Mouse (Mus musculus) CH12.LX (cell line): ENCODE data around the gene Usp7. TPM values are rescaled to one million over a fixed set of nuclear protein-coding genes. Genes with fewer than 3 reads are reported as not detected.

Experiments used
- DNase-seq: peaks from one replicate; pipeline ENCODE4 v3.0.0-alpha.2; 2013; ENCODE audit errors: extremely low read depth
- H3K27ac ChIP-seq: 2 replicates; pipeline ENCODE4 v1.5.1; 2012; ENCODE audit warnings: low read depth, mild to moderate bottlenecking, control low read depth, moderate library complexity; ENCODE audit not compliant: insufficient read depth
- H3K27me3 ChIP-seq: replicated peaks from 2 replicates; pipeline ENCODE3; 2012; ENCODE audit warnings: inconsistent platforms
- H3K36me3 ChIP-seq, 2 experiments: replicated peaks in 1 of 2; 2 replicates each; pipeline versions ENCODE3 to v1.6.1; 2012; ENCODE audit warnings: inconsistent platforms in 1 of 2, low read length in 1 of 2, mild to moderate bottlenecking in 1 of 2, mixed read lengths in 1 of 2, moderate library complexity in 1 of 2; ENCODE audit not compliant: control insufficient read depth in 1 of 2, insufficient read depth in 1 of 2
- H3K4me1 ChIP-seq, 2 experiments: 2 replicates each; pipeline ENCODE4 v1.6.1; 2012; ENCODE audit warnings: inconsistent platforms in 1 of 2, moderate library complexity in 1 of 2; ENCODE audit not compliant: insufficient read depth in 2 of 2, control insufficient read depth in 1 of 2
- H3K4me2 ChIP-seq: 2 replicates; pipeline ENCODE4 v1.6.1; 2012; ENCODE audit warnings: low read depth, mild to moderate bottlenecking, control low read depth; ENCODE audit not compliant: poor library complexity, insufficient read depth, severe bottlenecking
- H3K4me3 ChIP-seq, 3 experiments: fragments of 150-350 bp in 1 of 3; sonication (generic) in 1 of 3; replicated peaks in 1 of 3; 2 replicates each; pipeline versions ENCODE3 to v1.5.1; 2011 to 2012; ENCODE audit warnings: low read depth in 2 of 3, low read length in 2 of 3, mild to moderate bottlenecking in 2 of 3, moderate library complexity in 2 of 3, control low read depth in 1 of 3, improper control_type of control experiment in 1 of 3, inconsistent platforms in 1 of 3, mixed read lengths in 1 of 3; ENCODE audit not compliant: poor library complexity in 1 of 3
- H3K79me2 ChIP-seq: replicated peaks from 2 replicates; pipeline ENCODE4 v1.6.1; 2012; ENCODE audit warnings: mild to moderate bottlenecking, moderate library complexity; ENCODE audit not compliant: control insufficient read depth, poor library complexity, insufficient read depth, severe bottlenecking; ENCODE audit errors: extremely low read depth
- H3K9ac ChIP-seq: 2 replicates; pipeline ENCODE4 v1.6.1; 2012; ENCODE audit warnings: low read depth, mild to moderate bottlenecking, control low read depth, moderate library complexity; ENCODE audit not compliant: insufficient read depth
- H3K9me3 ChIP-seq: replicated peaks from 2 replicates; pipeline ENCODE3; 2012; ENCODE audit warnings: low read length, inconsistent platforms, mixed read lengths
- BHLHE40 ChIP-seq: IDR thresholded peaks from 2 replicates; pipeline ENCODE4 v1.6.1; 2011; ENCODE audit warnings: mild to moderate bottlenecking, low read depth, low read length, improper control_type of control experiment
- CHD1 ChIP-seq: IDR thresholded peaks from 2 replicates; pipeline ENCODE4 v1.6.1; 2012; ENCODE audit warnings: low read depth, low read length, improper control_type of control experiment, inconsistent platforms
- CHD2 ChIP-seq: IDR thresholded peaks from 2 replicates; pipeline ENCODE4 v1.6.1; 2011; ENCODE audit warnings: low read length, improper control_type of control experiment
- CTCF ChIP-seq, 2 experiments: IDR thresholded peaks in 1 of 2; conservative IDR thresholded peaks in 1 of 2; 2 replicates each; pipeline ENCODE4 v1.5.1; 2011 to 2012; ENCODE audit warnings: low read depth in 2 of 2, low read length in 2 of 2, improper control_type of control experiment in 1 of 2, inconsistent platforms in 1 of 2, mild to moderate bottlenecking in 1 of 2, moderate library complexity in 1 of 2
- E2F4 ChIP-seq: IDR thresholded peaks from 2 replicates; pipeline ENCODE4 v1.6.1; 2011; ENCODE audit warnings: low read depth, low read length, improper control_type of control experiment; ENCODE audit not compliant: insufficient replicate concordance
- ELF1 ChIP-seq: IDR thresholded peaks from 2 replicates; pipeline ENCODE4 v1.6.1; 2014; ENCODE audit warnings: low read depth, mild to moderate bottlenecking, inconsistent platforms, low read length, improper control_type of control experiment
- EP300 ChIP-seq: IDR thresholded peaks from 2 replicates; pipeline ENCODE4 v1.6.1; 2011; ENCODE audit warnings: low read length, improper control_type of control experiment
- ETS1 ChIP-seq: conservative IDR thresholded peaks from 2 replicates; pipeline ENCODE4 v1.6.1; 2012; ENCODE audit warnings: low read depth, mild to moderate bottlenecking, inconsistent platforms, low read length, improper control_type of control experiment, moderate library complexity
- GABPA ChIP-seq: IDR thresholded peaks from 2 replicates; pipeline ENCODE4 v1.6.1; 2012; ENCODE audit warnings: low read depth, low read length, improper control_type of control experiment, inconsistent platforms; ENCODE audit not compliant: insufficient replicate concordance
- HCFC1 ChIP-seq: IDR thresholded peaks from 2 replicates; pipeline ENCODE4 v1.6.1; 2012; ENCODE audit warnings: low read depth, mild to moderate bottlenecking, inconsistent platforms, low read length, improper control_type of control experiment
- IRF4 ChIP-seq: IDR thresholded peaks from 2 replicates; pipeline ENCODE4 v1.6.1; 2014; ENCODE audit warnings: low read depth, mild to moderate bottlenecking, inconsistent platforms, low read length, improper control_type of control experiment
- JUN ChIP-seq: IDR thresholded peaks from 2 replicates; pipeline ENCODE4 v1.6.1; 2011; ENCODE audit warnings: low read depth, mild to moderate bottlenecking, low read length, improper control_type of control experiment, moderate library complexity; ENCODE audit not compliant: insufficient read depth
- JUND ChIP-seq: conservative IDR thresholded peaks from 2 replicates; pipeline ENCODE4 v1.6.1; 2011; ENCODE audit warnings: low read depth, low read length, improper control_type of control experiment
- KAT2A ChIP-seq: IDR thresholded peaks from 2 replicates; pipeline ENCODE4 v1.6.1; 2012; ENCODE audit warnings: low read length, improper control_type of control experiment, inconsistent platforms; ENCODE audit not compliant: insufficient replicate concordance
- MAFK ChIP-seq: IDR thresholded peaks from 2 replicates; pipeline ENCODE4 v1.6.1; 2011; ENCODE audit warnings: low read length, improper control_type of control experiment; ENCODE audit not compliant: insufficient replicate concordance
- MAX ChIP-seq: IDR thresholded peaks from 2 replicates; pipeline ENCODE4 v1.6.1; 2011; ENCODE audit warnings: low read length, improper control_type of control experiment
- MAZ ChIP-seq: IDR thresholded peaks from 2 replicates; pipeline ENCODE4 v1.6.1; 2012; ENCODE audit warnings: low read depth, mild to moderate bottlenecking, inconsistent platforms, low read length, improper control_type of control experiment, moderate library complexity
- MEF2A ChIP-seq: IDR thresholded peaks from 2 replicates; pipeline ENCODE4 v1.6.1; 2014; ENCODE audit warnings: low read depth, mild to moderate bottlenecking, inconsistent platforms, low read length, improper control_type of control experiment, borderline replicate concordance
- MXI1 ChIP-seq: IDR thresholded peaks from 2 replicates; pipeline ENCODE4 v1.6.1; 2011; ENCODE audit warnings: mild to moderate bottlenecking, low read depth, low read length, improper control_type of control experiment
- MYC ChIP-seq: IDR thresholded peaks from 2 replicates; pipeline ENCODE4 v1.6.1; 2011; ENCODE audit warnings: low read depth, mild to moderate bottlenecking, improper control_type of control experiment, low read length
- NELFE ChIP-seq: IDR thresholded peaks from 2 replicates; pipeline ENCODE4 v1.6.1; 2011; ENCODE audit warnings: low read depth, low read length, improper control_type of control experiment
- NRF1 ChIP-seq: IDR thresholded peaks from 2 replicates; pipeline ENCODE4 v1.6.1; 2014; ENCODE audit warnings: low read depth, mild to moderate bottlenecking, inconsistent platforms, low read length, improper control_type of control experiment, moderate library complexity
- PAX5 ChIP-seq: IDR thresholded peaks from 2 replicates; pipeline ENCODE4 v1.6.1; 2012; ENCODE audit warnings: low read length, inconsistent platforms, mixed read lengths
- POLR2A ChIP-seq: IDR thresholded peaks from 2 replicates; pipeline ENCODE4 v1.6.1; 2011; ENCODE audit warnings: low read depth, mild to moderate bottlenecking, improper control_type of control experiment, low read length
- POLR2AphosphoS2 ChIP-seq: IDR thresholded peaks from 2 replicates; pipeline ENCODE4 v1.6.1; 2011; ENCODE audit warnings: low read depth, low read length, improper control_type of control experiment
- RAD21 ChIP-seq: IDR thresholded peaks from 2 replicates; pipeline ENCODE4 v1.6.1; 2011; ENCODE audit warnings: low read depth, mild to moderate bottlenecking, low read length, improper control_type of control experiment, moderate library complexity
- RCOR1 ChIP-seq: conservative IDR thresholded peaks from 2 replicates; pipeline ENCODE4 v1.6.1; 2012; ENCODE audit warnings: low read depth, mild to moderate bottlenecking, inconsistent platforms, low read length, improper control_type of control experiment
- SIN3A ChIP-seq: IDR thresholded peaks from 2 replicates; pipeline ENCODE4 v1.6.1; 2012; ENCODE audit warnings: low read length, improper control_type of control experiment, inconsistent platforms
- SMC3 ChIP-seq: IDR thresholded peaks from 2 replicates; pipeline ENCODE4 v1.6.1; 2011; ENCODE audit warnings: low read depth, low read length, improper control_type of control experiment
- TBP ChIP-seq: conservative IDR thresholded peaks from 2 replicates; pipeline ENCODE4 v1.6.1; 2011; ENCODE audit warnings: low read depth, low read length, improper control_type of control experiment
- TCF12 ChIP-seq: IDR thresholded peaks from 2 replicates; pipeline ENCODE4 v1.6.1; 2014; ENCODE audit warnings: low read depth, mild to moderate bottlenecking, inconsistent platforms, low read length, improper control_type of control experiment
- UBTF ChIP-seq: IDR thresholded peaks from 2 replicates; pipeline ENCODE4 v1.6.1; 2012; ENCODE audit warnings: low read depth, mild to moderate bottlenecking, inconsistent platforms, low read length, improper control_type of control experiment, moderate library complexity
- USF1 ChIP-seq: IDR thresholded peaks from 2 replicates; pipeline ENCODE4 v1.6.1; 2014; ENCODE audit warnings: low read depth, mild to moderate bottlenecking, inconsistent platforms, low read length, improper control_type of control experiment
- USF2 ChIP-seq: conservative IDR thresholded peaks from 2 replicates; pipeline ENCODE4 v1.6.1; 2011; ENCODE audit warnings: low read depth, low read length, improper control_type of control experiment
- ZC3H11A ChIP-seq: IDR thresholded peaks from 2 replicates; pipeline ENCODE4 v1.6.1; 2012; ENCODE audit warnings: low read depth, mild to moderate bottlenecking, inconsistent platforms, low read length, improper control_type of control experiment
- ZKSCAN1 ChIP-seq: IDR thresholded peaks from 2 replicates; pipeline ENCODE4 v1.6.1; 2012; ENCODE audit warnings: low read depth, inconsistent platforms, low read length, improper control_type of control experiment, borderline replicate concordance
- ZMIZ1 ChIP-seq: IDR thresholded peaks from 2 replicates; pipeline ENCODE4 v1.6.1; 2012; ENCODE audit warnings: low read depth, mild to moderate bottlenecking, inconsistent platforms, low read length, improper control_type of control experiment
- ZNF384 ChIP-seq: IDR thresholded peaks from 2 replicates; pipeline ENCODE4 v1.6.1; 2012; ENCODE audit warnings: low read depth, low read length, improper control_type of control experiment, inconsistent platforms
- dilution Hi-C: fragments of 300-500 bp; cut with MboI; formaldehyde crosslinking; loops from 2 replicates; pipeline ENCODE4 v1.14.3; 2020; ENCODE audit warnings: low sequenced_read_pairs; ENCODE audit not compliant: extremely low pct_unique_long_range_greater_than_20kb, extremely low pct_ligation_motif_present
- in situ Hi-C: fragments of 300-500 bp; cut with MboI; formaldehyde crosslinking; loops from 3 replicates; pipeline ENCODE4 v1.14.3; 2019; ENCODE audit warnings: low sequenced_read_pairs, low pct_ligation_motif_present, low pct_unique_long_range_greater_than_20kb, mixed read lengths
- polyA plus RNA-seq: library from polyadenylated mRNA; unstranded; fragments of >175 nt; gene quantifications from 2 replicates; pipeline ENCODE4 v1.2.1, GENCODE M21; 2012; ENCODE audit warnings: low read depth; ENCODE audit not compliant: insufficient read length
- total RNA-seq, 2 experiments: library from RNA; depleted of rRNA; stranded (reverse); fragments of 300-350 nt in 1 of 2; fragments of >200 nt in 1 of 2; gene quantifications; 2 replicates each; pipeline ENCODE4 v1.2.3; 2012 to 2014

The Usp7 gene
- total and polyA plus RNA-seq, 3 experiments: 113 to 169 (median 143) TPM

DNA sequence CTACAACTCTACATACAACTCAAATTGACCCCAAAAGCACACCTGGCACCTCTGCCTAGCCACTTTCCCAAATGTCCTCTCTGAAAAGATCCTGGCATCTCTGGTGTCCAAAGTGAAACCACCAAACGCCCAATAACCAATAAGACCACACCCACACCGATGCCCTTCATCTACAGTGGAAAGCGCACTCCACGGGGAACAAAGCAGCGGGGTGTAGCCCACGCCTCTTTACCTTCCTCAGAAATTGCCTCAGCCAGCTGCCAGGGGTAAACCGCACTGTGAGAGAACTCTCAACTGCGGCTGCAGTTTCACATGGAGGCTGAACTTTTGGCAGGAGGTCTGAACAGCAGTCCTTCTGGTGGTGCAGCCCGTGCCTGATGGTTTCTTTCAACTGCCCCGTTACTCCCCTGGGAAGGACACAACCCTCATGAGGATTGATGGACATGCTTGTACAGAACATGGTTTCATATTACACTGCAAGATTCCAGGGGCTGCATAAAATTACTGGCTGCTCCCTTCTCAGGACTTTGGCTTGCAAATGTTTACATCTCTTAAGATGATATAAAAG is 76.5 kb downstream of the Usp7 start:
- H3K27ac ChIP-seq: peak overlapping the region; percentile 56
- H3K4me3 ChIP-seq: no peak overlapping the region
- peak; percentile 90 for DNase-seq
- H3K4me1 ChIP-seq: peaks cover 20 to 76% of the 10 kb centered on the region in 2 experiments
- TF ChIP-seq CHD1 (peak; percentile 71; the same call in 1 of the 2 replicates), JUN (no peak), EP300 (peak; percentile 79), IRF4 (peak; percentile 78), GABPA (no peak), PAX5 (no peak), USF1 (no peak), JUND (no peak), BHLHE40 (peak; percentile 97), POLR2A (no peak; the same call in 1 of the 2 replicates), CHD2 (0 out of 2 replicates have a peak, but pooled peaks have one; percentile 37), E2F4 (no peak), ZKSCAN1 (no peak), KAT2A (peak; percentile 85), ETS1 (peak; percentile 89), RAD21 (no peak), TBP (no peak), SIN3A (peak; percentile 71), HCFC1 (no peak), CTCF (conservative IDR thresholded peaks at IDR 0.05 in 1 of 2, IDR thresholded peaks at IDR 0.05 in 1 of 2; ENCODE audit: low read depth in 2 of 2, low read length in 2 of 2) (no peak), ZMIZ1 (0 out of 2 replicates have a peak, but pooled peaks have one; percentile 62), RCOR1 (0 out of 2 replicates have a peak, but pooled peaks have one; percentile 62), NELFE (no peak; the same call in 1 of the 2 replicates), MAFK (peak; percentile 58; the same call in 1 of the 2 replicates), MYC (0 out of 2 replicates have a peak, but pooled peaks have one; percentile 62), TCF12 (peak; percentile 49; the same call in 1 of the 2 replicates), ZNF384 (no peak), UBTF (no peak), USF2 (no peak), MAX (peak; percentile 67), MXI1 (0 out of 2 replicates have a peak, but pooled peaks have one; percentile 15), ZC3H11A (no peak), MEF2A (peak; percentile 61; the same call in 1 of the 2 replicates), NRF1 (no peak), MAZ (peak; percentile 62; the same call in 1 of the 2 replicates), SMC3 (no peak), ELF1 (no peak), POLR2AphosphoS2 (no peak)
- dilution Hi-C loops (no loop called here), in situ Hi-C loops (no loop called here)
- H3K9me3 ChIP-seq: no peaks in the 10 kb centered on the region
- H3K79me2 ChIP-seq: peaks cover 86% of the 10 kb centered on the region
- H3K4me2 ChIP-seq: peak overlapping the region; percentile 27
- no peaks in the 10 kb centered on the region for H3K27me3 ChIP-seq
- no peak overlapping the region for H3K9ac ChIP-seq
- H3K36me3 ChIP-seq: peaks cover 47 to 87% of the 10 kb centered on the region in 2 experiments
